In the genomic region with DNA sequence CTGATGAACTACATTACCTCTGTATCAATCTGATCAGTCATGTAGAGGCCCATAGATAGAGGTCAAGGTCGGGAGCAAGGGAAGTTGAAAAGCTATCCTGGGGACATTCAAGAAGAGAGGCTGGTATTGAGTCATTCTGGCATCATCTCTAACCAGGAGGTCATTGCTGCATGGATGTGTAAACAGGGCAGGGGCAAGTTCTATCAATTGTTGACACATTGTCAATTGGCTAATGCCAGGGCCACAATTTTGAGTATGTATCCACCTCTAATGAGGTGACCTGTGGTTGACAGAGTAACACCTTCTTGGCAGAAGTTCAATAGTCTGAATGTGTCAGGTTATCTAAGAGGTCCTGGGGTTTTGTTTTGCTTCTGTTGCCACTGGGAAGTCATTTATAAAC, we compare ENCODE assay signal across 31 mouse cellular contexts. TPM values are rescaled to one million over a fixed set of nuclear protein-coding genes. Genes with fewer than 3 reads are reported as not detected.
DNase-seq lines count a peak whose midpoint lies in the region; ATAC-seq and TF ChIP-seq lines count a peak whose summit lies in the region.
"Had no signal": no experiment of that assay in that cellular context is flagged by ENCODE, and none has a peak within 500 bp of the region (broad histone marks: within the 10 kb centered on the region; RNA-seq: fewer than 3 reads in every experiment).

No protein-coding gene starts in this region.

- no peak overlapping the region for H3K9ac ChIP-seq in liver, embryonic 11.5 days (ENCODE audit: low read depth, low read length)
- H3K9ac ChIP-seq in liver, embryonic 12.5 days: no peak overlapping the region
- H3K9ac ChIP-seq in liver, embryonic 15.5 days: no peak overlapping the region
- H3K9ac ChIP-seq: forebrain, embryonic 13.5 days; heart, embryonic 12.5 days; heart, embryonic 15.5 days; hindbrain, embryonic 13.5 days had no signal

- WGBS in liver, embryonic 11.5 days: 47% methylated on average over 1 of the region's 1 CpGs
- 38% methylated on average over 1 of the region's 1 CpGs for WGBS in liver, embryonic 12.5 days (ENCODE audit: insufficient replicate concordance)
- 33% methylated on average over 1 of the region's 1 CpGs for WGBS in liver, embryonic 15.5 days (ENCODE audit: insufficient replicate concordance)
- 76% methylated on average over 1 of the region's 1 CpGs for WGBS in thymus, adult 2 months

- H3K4me1 ChIP-seq in liver, embryonic 11.5 days (replicated peaks; ENCODE audit: control insufficient read depth, insufficient read depth, low read length): no peaks in the 10 kb centered on the region
- no peaks in the 10 kb centered on the region for H3K4me1 ChIP-seq in liver, embryonic 12.5 days
- no peaks in the 10 kb centered on the region for H3K4me1 ChIP-seq in liver, embryonic 15.5 days (replicated peaks)
- H3K4me1 ChIP-seq in thymus, adult 2 months (replicated peaks; ENCODE audit: control insufficient read depth, insufficient read depth, low read length): no peaks in the 10 kb centered on the region
- H3K4me1 ChIP-seq: forebrain, embryonic 10.5 days; forebrain, embryonic 13.5 days; heart, embryonic 12.5 days; heart, embryonic 15.5 days; hindbrain, embryonic 10.5 days; hindbrain, embryonic 13.5 days had no signal

- TF ChIP-seq POLR2A in thymus, adult 2 months (IDR thresholded peaks at IDR 0.05; ENCODE audit: control insufficient read depth, extremely low read depth, insufficient read depth, low read length, poor library complexity): no peak

- peak; percentile 41; the same call in 1 of the 2 replicates for ATAC-seq in liver, embryonic 11.5 days (replicated peaks; ENCODE audit: low FRiP score)
- peak; percentile 59 for ATAC-seq in liver, embryonic 12.5 days
- peak; percentile 87 for ATAC-seq in liver, embryonic 15.5 days (ENCODE audit: insufficient read depth)
- ATAC-seq in megakaryocyte, adult 5-6 weeks (ENCODE audit: poor library complexity, severe bottlenecking): no peak
- ATAC-seq: CD4-positive, CD25-positive, alpha-beta regulatory T cell, adult 4 months; forebrain, embryonic 13.5 days; forebrain, embryonic 16.5 days; hindbrain, postnatal 0 days had no signal

- no peak for TF ChIP-seq CTCF in thymus, adult 2 months (IDR thresholded peaks at IDR 0.05; ENCODE audit: borderline replicate concordance, control insufficient read depth, extremely low read depth, insufficient read depth, low read length, poor library complexity)

- H3K36me3 ChIP-seq in liver, embryonic 11.5 days (ENCODE audit: control insufficient read depth, insufficient read depth, low read length): no peaks in the 10 kb centered on the region
- H3K36me3 ChIP-seq in liver, embryonic 12.5 days: no peaks in the 10 kb centered on the region
- H3K36me3 ChIP-seq in liver, embryonic 15.5 days (replicated peaks): no peaks in the 10 kb centered on the region
- no peaks in the 10 kb centered on the region for H3K36me3 ChIP-seq in thymus, adult 2 months (ENCODE audit: control insufficient read depth, insufficient read depth, low read length)
- H3K36me3 ChIP-seq: forebrain, embryonic 10.5 days; heart, embryonic 12.5 days; heart, embryonic 15.5 days; hindbrain, embryonic 10.5 days; hindbrain, embryonic 13.5 days had no signal

- H3K9me3 ChIP-seq in liver, embryonic 11.5 days (ENCODE audit: control insufficient read depth, low read length): peaks cover 5% of the 10 kb centered on the region; the same call in 1 of the 2 replicates
- H3K9me3 ChIP-seq in liver, embryonic 12.5 days (replicated peaks): no peaks in the 10 kb centered on the region; the same call in 1 of the 2 replicates
- H3K9me3 ChIP-seq in liver, embryonic 15.5 days (replicated peaks): no peaks in the 10 kb centered on the region

- H3K27ac ChIP-seq in liver, embryonic 11.5 days (ENCODE audit: low read depth, low read length): no peak overlapping the region
- H3K27ac ChIP-seq in liver, embryonic 12.5 days: no peak overlapping the region
- no peak overlapping the region for H3K27ac ChIP-seq in liver, embryonic 15.5 days (replicated peaks)
- H3K27ac ChIP-seq in thymus, adult 2 months (ENCODE audit: control insufficient read depth, insufficient read depth, low read length): no peak overlapping the region
- H3K27ac ChIP-seq: forebrain, embryonic 10.5 days; forebrain, embryonic 13.5 days; gastrocnemius, adult 2 months; heart, embryonic 15.5 days; hindbrain, embryonic 10.5 days; hindbrain, embryonic 13.5 days; hindbrain, postnatal 0 days had no signal

- H3K4me3 ChIP-seq in liver, embryonic 11.5 days (ENCODE audit: low read depth, low read length): no peak overlapping the region
- no peak overlapping the region for H3K4me3 ChIP-seq in liver, embryonic 12.5 days
- H3K4me3 ChIP-seq in liver, embryonic 15.5 days (replicated peaks): no peak overlapping the region
- no peak overlapping the region for H3K4me3 ChIP-seq in thymus, adult 2 months (ENCODE audit: control insufficient read depth, insufficient read depth, low read length)
- H3K4me3 ChIP-seq: forebrain, embryonic 10.5 days; forebrain, embryonic 13.5 days; gastrocnemius, adult 2 months; heart, embryonic 12.5 days; heart, embryonic 15.5 days; hindbrain, embryonic 10.5 days; hindbrain, embryonic 13.5 days had no signal

- no peak for DNase-seq in liver, embryonic 11.5 days (ENCODE audit: low spot score)
- DNase-seq in left cerebral cortex, postnatal 4 days: no peak
- DNase-seq in thymus, adult 2 months: no peak
- DNase-seq: adrenal gland, adult 8-10 months; adrenal gland, postnatal 36 days; cerebellum, adult 18-20 months; cerebellum, adult 9-10 months; cerebellum, postnatal 14 days; gastrocnemius, adult 2 months; gastrocnemius, postnatal 14 days; heart, adult 18-20 months; heart, postnatal 10 days; heart, postnatal 36 days had no signal

- intact Hi-C loops in left cerebral cortex, postnatal 4 days (cut with DNase I): no loop called here

- H3K4me2 ChIP-seq in liver, embryonic 11.5 days: no peak overlapping the region
- no peak overlapping the region for H3K4me2 ChIP-seq in liver, embryonic 12.5 days
- H3K4me2 ChIP-seq in liver, embryonic 15.5 days: no peak overlapping the region
- H3K4me2 ChIP-seq: forebrain, embryonic 13.5 days; heart, embryonic 12.5 days; heart, embryonic 15.5 days; hindbrain, embryonic 13.5 days had no signal

- H3K27me3 ChIP-seq in liver, embryonic 11.5 days (replicated peaks; ENCODE audit: control insufficient read depth, insufficient read depth, low read length): no peaks in the 10 kb centered on the region
- no peaks in the 10 kb centered on the region for H3K27me3 ChIP-seq in liver, embryonic 12.5 days (replicated peaks)
- no peaks in the 10 kb centered on the region for H3K27me3 ChIP-seq in liver, embryonic 15.5 days
- H3K27me3 ChIP-seq in thymus, adult 2 months (ENCODE audit: control insufficient read depth, insufficient read depth, low read length): no peaks in the 10 kb centered on the region
- H3K27me3 ChIP-seq: forebrain, embryonic 13.5 days; heart, embryonic 12.5 days; heart, embryonic 15.5 days; hindbrain, embryonic 13.5 days had no signal

RNA-seq across cellular contexts. Expression of gene Sult2a7, which starts 31.2 kb away (rescaled TPM):
- not detected in 2 replicates for polyA plus RNA-seq in liver, embryonic 11.5 days (2014; fragmentation: Nextera tagmentation; extraction: Ambion mirVana)
- polyA plus RNA-seq in liver, embryonic 12.5 days (2016; fragmentation: Nextera tagmentation; extraction: Ambion mirVana): not detected in 2 replicates
- not detected in 2 replicates for polyA plus RNA-seq in liver, embryonic 15.5 days (2015; fragmentation: Nextera tagmentation; extraction: Ambion mirVana)
- total RNA-seq in megakaryocyte, adult 5-6 weeks (2015): not detected in 2 replicates
- not detected in 2 replicates for total RNA-seq in megakaryocyte, adult 5-6 weeks (2017)
- total RNA-seq in left cerebral cortex, postnatal 4 days (2021): not detected
- polyA plus RNA-seq in thymus, adult 2 months (2012; rRNA removed): not detected in 2 replicates
- total RNA-seq: adrenal gland, adult 8-10 months; adrenal gland, postnatal 36 days; gastrocnemius, adult 2 months; gastrocnemius, postnatal 14 days; heart, adult 18-20 months; heart, postnatal 10 days; heart, postnatal 36 days; hindbrain, postnatal 0 days; MEL had no signal
- polyA plus RNA-seq: C2C12; CD4-positive, CD25-positive, alpha-beta regulatory T cell, adult 4 months; embryonic facial prominence, embryonic 11.5 days; embryonic facial prominence, embryonic 14.5 days; forebrain, embryonic 10.5 days; forebrain, embryonic 13.5 days; forebrain, embryonic 16.5 days; frontal cortex, adult 2 months; gonadal fat pad, adult 2 months; heart, embryonic 12.5 days; heart, embryonic 15.5 days; hindbrain, embryonic 10.5 days; hindbrain, embryonic 13.5 days; hindbrain, postnatal 0 days had no signal

RNA-seq across cellular contexts. Expression of gene Vmn1r90, which starts 38.0 kb away (rescaled TPM):
- 0.04 and 0.11 TPM in 2 replicates for polyA plus RNA-seq in liver, embryonic 11.5 days (2014; fragmentation: Nextera tagmentation; extraction: Ambion mirVana)
- polyA plus RNA-seq in liver, embryonic 12.5 days (2016; fragmentation: Nextera tagmentation; extraction: Ambion mirVana): 0.04 and 0.07 TPM in 2 replicates
- polyA plus RNA-seq in liver, embryonic 15.5 days (2015; fragmentation: Nextera tagmentation; extraction: Ambion mirVana): 0.06 TPM in 1 of 2 replicates, not detected in the other
- total RNA-seq in megakaryocyte, adult 5-6 weeks (2015): not detected in 2 replicates
- total RNA-seq in megakaryocyte, adult 5-6 weeks (2017): not detected in 2 replicates
- under 1 TPM in 1 of 2 experiments, not detected in 1; 0.10 TPM for total RNA-seq in left cerebral cortex, postnatal 4 days (2021)
- polyA plus RNA-seq in thymus, adult 2 months (2012; rRNA removed): not detected in 2 replicates
- total RNA-seq: gastrocnemius, adult 2 months; heart, adult 18-20 months; MEL had no signal
- polyA plus RNA-seq: C2C12; CD4-positive, CD25-positive, alpha-beta regulatory T cell, adult 4 months had no signal
